Mouse (Mus musculus) stomach, embryonic 16.5 days (tissue): Measurements from ENCODE around the gene Elp5. TPM values are rescaled to one million over a fixed set of nuclear protein-coding genes. Genes with fewer than 3 reads are reported as not detected.
"Not testable (repeated sequence)": the region's sequence is repeated elsewhere in the genome, so short reads cannot be mapped to it uniquely, and the experiment has no call there.

ENCODE experiments used
- ATAC-seq: fragments of 200-750 bp; cut with Nextera tagmentation; 2 replicates; pipeline ENCODE4 v1.8.0; 2017; ENCODE audit warnings: moderate number of reproducible peaks, moderate TSS enrichment; ENCODE audit not compliant: insufficient read depth, low FRiP score
- H3K27ac ChIP-seq: fragments of 300-500 bp; sonication (generic); 2 replicates; pipeline ENCODE4 v1.5.1; 2014; ENCODE audit warnings: low read length
- H3K27me3 ChIP-seq: fragments of 300-500 bp; sonication (generic); 2 replicates; pipeline ENCODE4 v1.6.1; 2014; ENCODE audit warnings: low read length, control low read depth, mixed read lengths; ENCODE audit not compliant: control insufficient read depth, insufficient read depth
- H3K36me3 ChIP-seq: fragments of 300-500 bp; sonication (generic); 2 replicates; pipeline ENCODE4 v1.6.1; 2014; ENCODE audit warnings: low read length; ENCODE audit not compliant: control insufficient read depth, insufficient read depth
- H3K4me1 ChIP-seq: fragments of 300-500 bp; sonication (generic); 2 replicates; pipeline ENCODE4 v1.6.1; 2014; ENCODE audit warnings: low read length, control low read depth, mixed read lengths; ENCODE audit not compliant: control insufficient read depth, insufficient read depth
- H3K4me2 ChIP-seq: fragments of 300-500 bp; sonication (generic); 2 replicates; pipeline ENCODE4 v1.6.1; 2014; ENCODE audit warnings: low read depth, low read length, mixed read lengths
- H3K4me3 ChIP-seq: fragments of 300-500 bp; sonication (generic); replicated peaks from 2 replicates; pipeline ENCODE4 v1.5.1; 2014; ENCODE audit warnings: mild to moderate bottlenecking, low read length
- H3K9ac ChIP-seq: fragments of 300-500 bp; sonication (generic); 2 replicates; pipeline ENCODE4 v1.6.1; 2014; ENCODE audit warnings: low read length
- H3K9me3 ChIP-seq: fragments of 300-500 bp; sonication (generic); replicated peaks from 2 replicates; pipeline ENCODE4 v1.6.1; 2016; ENCODE audit warnings: low read length, control low read depth; ENCODE audit not compliant: control insufficient read depth
- WGBS: fragments of 180-500 bp; shearing (Covaris S2); extraction: QIAGEN DNeasy Blood & Tissue Kit; methylation state at CpG from one replicate; pipeline ENCODE4 v1.1.7; 2014; 5-methylcytosine and 5-hydroxymethylcytosine counted together
- polyA plus RNA-seq: library from polyadenylated mRNA; unstranded; fragments of >200 nt; fragmentation: Nextera tagmentation; extraction: Ambion mirVana; gene quantifications from 2 replicates; pipeline ENCODE4 v1.2.1, GENCODE M21; 2015

Elp5 gene
- polyA plus RNA-seq, 1 experiment from 2014 or later = 102 TPM

DNA sequence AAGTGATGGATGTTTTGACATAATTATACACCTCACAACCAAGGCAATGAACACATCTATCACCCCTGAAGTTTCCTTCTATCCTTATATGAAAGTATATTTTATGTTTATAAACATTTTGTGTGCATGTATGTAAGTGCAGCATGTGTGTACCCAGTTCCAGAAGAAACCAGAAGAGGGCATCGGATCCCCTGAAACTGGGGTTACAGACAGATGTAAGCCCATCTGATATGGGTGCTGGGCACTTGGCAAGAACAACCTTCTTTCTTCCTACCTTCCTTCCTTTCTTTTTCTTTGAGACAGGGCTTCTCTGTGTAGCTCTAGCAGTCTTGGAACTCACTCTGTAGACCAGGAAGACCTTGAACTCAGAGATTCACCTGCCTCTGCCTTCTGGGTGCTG is 26.1 kb downstream of the Elp5 start:
- H3K4me1 ChIP-seq = no peaks in the 10 kb centered on the region
- 72% methylated on average over 1 of the region's 1 CpGs for WGBS
- ATAC-seq = no peak
- H3K9me3 ChIP-seq = no peaks in the 10 kb centered on the region
- no peak overlapping the region for H3K4me2 ChIP-seq
- H3K4me3 ChIP-seq = no peak overlapping the region
- H3K27ac ChIP-seq = no peak overlapping the region
- H3K27me3 ChIP-seq = no peaks in the 10 kb centered on the region
- H3K9ac ChIP-seq = no peak overlapping the region
- no peaks in the 10 kb centered on the region for H3K36me3 ChIP-seq

DNA sequence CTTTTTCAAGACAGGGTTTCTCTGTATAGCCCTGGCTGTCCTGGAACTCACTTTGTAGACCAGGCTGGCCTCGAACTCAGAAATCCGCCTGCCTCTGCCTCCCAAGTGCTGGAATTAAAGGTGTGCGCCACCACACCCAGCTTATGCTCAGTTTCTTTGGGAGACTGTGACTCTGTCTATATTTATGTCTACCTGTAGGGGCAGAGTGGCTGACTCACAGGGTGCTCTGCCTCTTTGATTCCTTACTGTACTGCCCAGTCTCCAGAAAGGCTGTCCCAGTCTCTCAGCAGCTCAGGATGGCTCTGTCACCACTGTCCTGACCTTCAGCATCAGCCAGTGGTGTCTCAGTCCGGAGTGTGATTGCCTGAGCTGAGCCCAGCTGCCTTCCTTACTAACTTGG is 26.7 kb downstream of the Elp5 start:
- not testable (repeated sequence) for H3K27ac ChIP-seq, H3K4me2 ChIP-seq, H3K36me3 ChIP-seq, H3K4me3 ChIP-seq, H3K9me3 ChIP-seq, ATAC-seq, H3K4me1 ChIP-seq, H3K9ac ChIP-seq, H3K27me3 ChIP-seq
- 79% methylated on average over 3 of the region's 4 CpGs for WGBS

DNA sequence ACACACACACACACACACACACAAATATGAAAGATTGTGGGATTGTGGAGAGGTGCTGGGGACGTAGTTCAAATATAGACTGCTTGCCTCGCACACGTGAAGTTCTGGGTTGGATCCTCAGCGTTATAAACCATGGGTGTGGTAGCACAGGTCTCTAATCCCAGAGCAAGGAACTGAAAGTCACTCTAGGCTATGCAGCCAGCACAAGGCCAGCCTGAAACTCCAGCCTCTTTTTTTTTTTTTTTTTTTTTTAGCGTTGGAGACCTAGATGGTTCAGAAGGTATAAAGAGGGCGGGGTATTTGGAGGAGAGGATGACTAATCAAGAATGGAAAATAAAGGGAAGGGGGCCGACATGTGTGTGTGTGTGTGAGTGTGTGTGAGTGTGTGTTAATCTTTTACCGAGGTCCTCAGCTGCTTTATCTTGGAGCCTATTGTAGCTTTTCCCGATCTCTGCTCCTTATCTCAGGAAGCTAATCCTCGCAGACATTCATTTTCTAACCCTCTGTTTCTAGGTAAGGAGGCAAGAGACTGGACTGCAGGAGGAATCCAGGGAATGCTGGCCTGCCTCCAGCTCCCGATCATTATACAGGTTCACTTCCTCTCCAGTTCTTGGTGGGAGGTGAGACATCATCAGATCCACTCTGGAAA is 28.9 kb downstream of the Elp5 start:
- Histone ChIP-seq H3K36me3 (no peaks in the 10 kb centered on the region), H3K4me1 (0 out of 2 replicates have a peak, but pooled peaks cover 4% of the 10 kb centered on the region), H3K9ac (no peak overlapping the region), H3K27me3 (no peaks in the 10 kb centered on the region), H3K27ac (no peak overlapping the region), H3K9me3 (no peaks in the 10 kb centered on the region), H3K4me2 (no peak overlapping the region), H3K4me3 (no peak overlapping the region)
- WGBS = 36% methylated on average over 11 of the region's 11 CpGs
- ATAC-seq = no peak

DNA sequence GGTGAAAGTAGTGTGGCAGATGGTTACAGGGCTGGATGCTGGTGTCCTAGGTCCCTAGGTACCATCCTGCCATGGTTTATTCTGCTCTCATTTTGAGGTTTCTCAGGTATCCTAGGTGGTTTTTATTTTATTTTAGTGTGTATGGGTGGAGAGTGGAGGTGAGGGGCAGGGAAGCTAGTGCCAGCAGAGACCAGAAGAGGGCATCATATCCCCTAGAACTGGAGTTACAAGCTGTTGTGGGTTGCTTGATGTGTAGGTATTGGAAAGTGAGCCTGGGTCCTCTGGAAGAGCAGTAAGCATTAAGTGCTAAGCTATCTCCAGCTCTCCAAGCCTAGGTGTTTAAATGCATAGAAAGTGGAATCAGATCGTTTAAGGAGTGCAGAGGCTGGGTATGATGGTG is 30.0 kb downstream of the Elp5 start:
- no peak overlapping the region for H3K4me2 ChIP-seq
- peaks cover 12% of the 10 kb centered on the region for H3K4me1 ChIP-seq
- H3K9me3 ChIP-seq = no peaks in the 10 kb centered on the region
- 31% methylated on average over 1 of the region's 1 CpGs for WGBS
- no peak overlapping the region for H3K27ac ChIP-seq
- H3K36me3 ChIP-seq = no peaks in the 10 kb centered on the region
- ATAC-seq = no peak
- H3K9ac ChIP-seq = no peak overlapping the region
- no peak overlapping the region for H3K4me3 ChIP-seq
- H3K27me3 ChIP-seq = no peaks in the 10 kb centered on the region

- H3K9me3 ChIP-seq = no peaks in the 10 kb centered on the region
- 48% methylated on average over 4 of the region's 4 CpGs for WGBS
These were observed 31.4 kb downstream of the Elp5 start for GRCm38 (mm10) chr11:69950807-69951459.

DNA sequence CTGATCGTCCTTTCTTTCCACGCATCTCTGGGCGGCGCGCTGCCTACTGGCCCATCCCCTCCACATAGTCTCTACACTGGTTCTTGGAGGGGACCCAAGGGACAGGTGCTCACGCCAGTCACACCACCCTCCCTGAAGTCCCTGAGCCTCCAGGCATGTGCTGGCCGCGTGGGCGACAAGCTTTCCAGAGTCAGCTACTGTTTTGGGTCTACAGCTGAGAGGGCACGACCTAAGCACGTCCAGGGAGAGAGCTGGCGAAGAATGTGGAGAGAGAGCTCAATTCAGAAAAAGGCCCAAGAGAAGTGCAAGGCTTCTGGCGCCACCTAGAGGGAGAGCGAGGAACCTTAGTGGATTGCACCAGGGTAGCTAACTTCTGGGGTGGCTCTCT is 33.6 kb downstream of the Elp5 start:
- Histone ChIP-seq H3K4me1 (peaks cover 26% of the 10 kb centered on the region), H3K9ac (peak overlapping the region; percentile 68), H3K27me3 (no peaks in the 10 kb centered on the region), H3K27ac (peak overlapping the region; percentile 75), H3K9me3 (no peaks in the 10 kb centered on the region), H3K36me3 (0 out of 2 replicates have a peak, but pooled peaks cover 8% of the 10 kb centered on the region), H3K4me3 (peak overlapping the region; percentile 65), H3K4me2 (peak overlapping the region; percentile 77)
- under 1% methylated on average over 14 of the region's 14 CpGs for WGBS
- ATAC-seq = peak; percentile 35; the same call in 1 of the 2 replicates

More at GRCm38 (mm10) chr11:69950807-69951459, 31.4 kb downstream of the Elp5 start:
- Histone ChIP-seq H3K4me1 (peaks cover 25% of the 10 kb centered on the region), H3K9ac (no peak overlapping the region), H3K4me2 (no peak overlapping the region), H3K36me3 (no peaks in the 10 kb centered on the region), H3K27ac (no peak overlapping the region), H3K27me3 (no peaks in the 10 kb centered on the region), H3K4me3 (no peak overlapping the region)
- no peak for ATAC-seq

DNA sequence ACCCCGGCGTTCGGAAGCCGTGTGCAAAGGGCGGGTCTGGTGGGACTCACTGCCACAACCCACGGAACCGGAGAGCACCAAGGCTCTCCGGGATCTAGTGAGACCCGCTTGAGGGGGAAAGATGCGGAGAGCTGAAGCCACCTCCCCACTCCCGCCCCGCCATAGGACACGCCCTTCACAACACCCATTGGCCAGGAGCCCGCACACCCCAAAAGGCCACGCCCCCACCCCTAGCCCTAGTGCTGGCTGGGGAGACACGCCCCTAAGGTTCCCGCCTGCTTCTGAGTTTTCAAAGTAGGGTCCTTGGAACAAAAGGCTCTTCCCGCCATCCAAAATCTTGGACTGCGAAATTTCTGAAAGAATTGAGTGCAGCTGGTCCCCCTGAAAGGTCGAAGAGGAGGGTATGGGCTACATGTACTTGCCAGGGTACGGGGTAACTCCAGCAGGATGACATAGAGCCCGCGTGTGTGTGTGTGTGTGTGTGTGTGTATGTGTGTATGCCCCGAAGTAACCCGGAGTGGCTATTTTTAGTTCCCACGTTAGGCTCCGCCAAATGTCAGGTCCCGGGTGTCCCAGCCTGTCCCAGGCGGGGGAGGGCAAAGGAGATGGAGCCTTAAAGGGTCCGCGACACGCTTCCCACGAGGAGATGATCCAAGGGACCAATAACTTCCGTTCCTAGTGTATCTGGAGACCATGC is 34.1 kb downstream of the Elp5 start, which contains the start of gene Slc2a4:
Gene Slc2a4, minus strand, starts transcription at position 123 of the 697 bp plus-strand sequence.
- Histone ChIP-seq H3K27ac (peak within 1 kb of the TSS; percentile 87), H3K27me3 (no peaks in the 10 kb centered on the region), H3K9me3 (no peaks in the 10 kb centered on the region), H3K4me2 (peak within 1 kb of the TSS; percentile 77), H3K4me3 (peak within 1 kb of the TSS; percentile 65), H3K36me3 (0 out of 2 replicates have a peak, but pooled peaks cover 8% of the 10 kb centered on the region), H3K9ac (peak within 1 kb of the TSS; percentile 68), H3K4me1 (peaks cover 26% of the 10 kb centered on the region)
- peak; percentile 94 for ATAC-seq
- under 1% methylated on average over 34 of the region's 34 CpGs for WGBS

DNA sequence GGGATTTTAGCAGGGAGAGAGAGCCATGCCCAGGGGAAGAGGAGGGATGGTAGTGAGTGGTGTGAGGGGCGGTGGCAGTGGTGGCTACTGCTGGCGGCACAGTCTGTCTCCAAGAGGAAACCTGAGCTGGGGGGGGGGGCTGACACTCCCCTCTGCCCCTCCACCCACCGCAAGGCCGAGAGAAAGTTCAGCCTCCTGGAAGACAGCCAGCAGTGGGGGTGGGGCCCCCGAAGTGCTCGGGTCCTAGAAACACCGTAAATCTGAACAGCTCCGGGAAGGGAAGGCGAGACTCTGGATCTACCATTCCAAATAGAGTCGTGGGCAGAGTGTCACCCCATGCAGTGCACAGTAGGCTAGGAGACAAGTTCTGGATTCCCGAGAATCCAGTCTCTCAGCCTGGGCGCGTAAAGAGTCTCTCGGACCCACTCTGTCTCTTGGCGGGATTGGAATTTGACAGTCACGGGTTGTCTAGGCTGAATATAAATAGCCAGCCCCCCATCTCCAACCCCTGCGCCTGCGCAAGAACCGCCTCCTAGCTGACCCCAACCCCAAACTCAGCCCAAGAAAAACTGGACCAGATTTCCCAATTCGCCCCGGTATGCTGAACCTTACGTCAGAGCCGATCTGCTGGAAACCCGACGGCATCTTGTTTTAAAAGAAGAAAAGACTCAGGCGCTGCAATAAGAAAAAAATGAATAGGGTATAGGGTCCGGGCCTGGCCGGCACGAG is 34.8 kb downstream of the Elp5 start:
- Histone ChIP-seq H3K9me3 (no peaks in the 10 kb centered on the region), H3K27me3 (no peaks in the 10 kb centered on the region), H3K36me3 (0 out of 2 replicates have a peak, but pooled peaks cover 8% of the 10 kb centered on the region), H3K9ac (peak overlapping the region; percentile 68), H3K4me2 (peak overlapping the region; percentile 77), H3K4me3 (peak overlapping the region; percentile 65), H3K4me1 (peaks cover 26% of the 10 kb centered on the region), H3K27ac (peak overlapping the region; percentile 87)
- peak; percentile 46; the same call in 1 of the 2 replicates for ATAC-seq
- WGBS = 4% methylated on average over 29 of the region's 29 CpGs
